ENCODE assay signal across 31 mouse cellular contexts in genomic region chr5:140163947-140164346, GRCm38 (mm10).
"Had no signal": no experiment of that assay in that cellular context is flagged by ENCODE, and none has a peak within 500 bp of the region (broad histone marks: within the 10 kb centered on the region; RNA-seq: fewer than 3 reads in every experiment).

No protein-coding gene starts in this region.

- H3K9ac ChIP-seq: limb, embryonic 12.5 days; limb, embryonic 13.5 days; limb, embryonic 15.5 days; liver, embryonic 12.5 days; liver, embryonic 13.5 days; liver, embryonic 14.5 days; liver, embryonic 15.5 days; liver, postnatal 0 days; lung, embryonic 14.5 days; lung, embryonic 15.5 days; midbrain, embryonic 12.5 days; midbrain, embryonic 13.5 days; midbrain, embryonic 15.5 days; neural tube, embryonic 12.5 days had no signal

- H3K4me1 ChIP-seq: limb, embryonic 12.5 days; limb, embryonic 13.5 days; limb, embryonic 15.5 days; lung, embryonic 15.5 days; midbrain, embryonic 10.5 days; midbrain, embryonic 12.5 days; midbrain, embryonic 15.5 days; neural tube, embryonic 12.5 days had no signal

- H3K9me3 ChIP-seq: limb, embryonic 10.5 days; limb, embryonic 12.5 days; limb, embryonic 13.5 days; limb, embryonic 15.5 days; liver, embryonic 12.5 days; liver, embryonic 13.5 days; liver, embryonic 15.5 days; lung, embryonic 15.5 days; megakaryocyte, embryonic 14.5 days; midbrain, embryonic 10.5 days; midbrain, embryonic 12.5 days; midbrain, embryonic 13.5 days; midbrain, embryonic 15.5 days; neural tube, embryonic 12.5 days had no signal

- H3K36me3 ChIP-seq: limb, embryonic 10.5 days; limb, embryonic 12.5 days; limb, embryonic 13.5 days; liver, embryonic 12.5 days; liver, embryonic 13.5 days; liver, embryonic 15.5 days; lung, embryonic 15.5 days; midbrain, embryonic 10.5 days; midbrain, embryonic 12.5 days; midbrain, embryonic 13.5 days; midbrain, embryonic 15.5 days; neural tube, embryonic 12.5 days had no signal

- ATAC-seq: liver, embryonic 12.5 days; liver, postnatal 0 days; lung, postnatal 0 days; midbrain, embryonic 13.5 days; midbrain, embryonic 15.5 days; midbrain, embryonic 16.5 days had no signal

- H3K4me2 ChIP-seq: limb, embryonic 12.5 days; limb, embryonic 13.5 days; limb, embryonic 15.5 days; liver, embryonic 11.5 days; liver, embryonic 12.5 days; liver, embryonic 13.5 days; liver, embryonic 15.5 days; lung, embryonic 14.5 days; lung, embryonic 15.5 days; midbrain, embryonic 12.5 days; midbrain, embryonic 13.5 days; midbrain, embryonic 15.5 days; neural tube, embryonic 12.5 days had no signal

- DNase-seq: liver; liver, embryonic 13.5 days; liver, postnatal 0 days; lung, adult 18-20 months; lung, adult 2 months; lung, embryonic 14.5 days; lung, postnatal 10 days; lung, postnatal 14 days; lung, postnatal 36 days; lung, postnatal 4 days; midbrain, embryonic 14.5 days had no signal

- H3K27ac ChIP-seq: left cerebral cortex, adult 2 months; limb, embryonic 10.5 days; limb, embryonic 12.5 days; limb, embryonic 13.5 days; limb, embryonic 15.5 days; liver, embryonic 12.5 days; liver, embryonic 13.5 days; liver, embryonic 14.5 days; liver, embryonic 15.5 days; lung, embryonic 15.5 days; macrophage; midbrain, embryonic 10.5 days; midbrain, embryonic 12.5 days; midbrain, embryonic 13.5 days; midbrain, embryonic 15.5 days; neural tube, embryonic 12.5 days had no signal

- H3K4me3 ChIP-seq: left cerebral cortex, adult 2 months; limb, embryonic 10.5 days; limb, embryonic 12.5 days; limb, embryonic 13.5 days; limb, embryonic 15.5 days; liver, embryonic 12.5 days; liver, embryonic 13.5 days; liver, embryonic 15.5 days; lung, embryonic 15.5 days; midbrain, embryonic 10.5 days; midbrain, embryonic 12.5 days; midbrain, embryonic 13.5 days; midbrain, embryonic 15.5 days; myocyte; neural tube, embryonic 12.5 days had no signal

- H3K27me3 ChIP-seq: limb, embryonic 12.5 days; limb, embryonic 13.5 days; limb, embryonic 15.5 days; liver, embryonic 12.5 days; liver, embryonic 13.5 days; liver, embryonic 15.5 days; lung, embryonic 15.5 days; megakaryocyte, embryonic 14.5 days; midbrain, embryonic 12.5 days; midbrain, embryonic 13.5 days; midbrain, embryonic 15.5 days; neural tube, embryonic 12.5 days had no signal
